8 mouse cellular contexts compared by ENCODE assay signal in genomic region chr15:78422046-78422956, GRCm38 (mm10). TPM values are rescaled to one million over a fixed set of nuclear protein-coding genes. Genes with fewer than 3 reads are reported as not detected.
A peak's percentile ranks its signal among the peaks of the same experiment; 100 is the strongest.
DNase-seq lines count a peak whose midpoint lies in the region; ATAC-seq lines count a peak whose summit lies in the region.

No protein-coding gene starts in this region.

- no peaks in the 10 kb centered on the region for H3K9me3 ChIP-seq in hindbrain, embryonic 16.5 days (ENCODE audit: control insufficient read depth, low read length)

- no peak overlapping the region for H3K27ac ChIP-seq in hindbrain, embryonic 16.5 days (ENCODE audit: low read depth, low read length)

- no peak overlapping the region for H3K9ac ChIP-seq in hindbrain, embryonic 16.5 days (ENCODE audit: low read depth, low read length)

- H3K27me3 ChIP-seq in hindbrain, embryonic 16.5 days (replicated peaks; ENCODE audit: control insufficient read depth, insufficient read depth, low read length), result no peaks in the 10 kb centered on the region

- H3K36me3 ChIP-seq in hindbrain, embryonic 16.5 days (ENCODE audit: control insufficient read depth, insufficient read depth, low read length), result no peaks in the 10 kb centered on the region

- peak; percentile 70; the same call in 1 of the 2 replicates for ATAC-seq in hindbrain, embryonic 16.5 days
- peak; percentile 93 for ATAC-seq in megakaryocyte-erythroid progenitor cell, adult 5-6 weeks (replicated peaks; ENCODE audit: low FRiP score, low TSS enrichment, poor library complexity, severe bottlenecking)

- peaks cover 3% of the 10 kb centered on the region for H3K4me1 ChIP-seq in hindbrain, embryonic 16.5 days (ENCODE audit: control insufficient read depth, insufficient read depth, low read depth, low read length)

- no peak overlapping the region for H3K4me3 ChIP-seq in hindbrain, embryonic 16.5 days (ENCODE audit: low read length)

- peak; percentile 91 for DNase-seq in NIH3T3 (ENCODE audit: low read depth)
- DNase-seq in cerebellum, adult 18-20 months, result peak; percentile 86 to 91
- peak; percentile 70 for DNase-seq in forelimb bud, embryonic 11.5 days (ENCODE audit: low read depth, low spot score)
- DNase-seq in left cerebral cortex, postnatal 10 days (ENCODE audit: extremely low spot score in 1 of 2, low spot score in 2 of 2), result peak; percentile 70 to 88
- DNase-seq in right cerebral cortex, postnatal 25 days, result peak; percentile 81
- peak; percentile 89 for DNase-seq in urinary bladder, postnatal 14 days (ENCODE audit: low spot score)

- H3K4me2 ChIP-seq in hindbrain, embryonic 16.5 days (ENCODE audit: low read length), result peak overlapping the region; percentile 31; the same call in 1 of the 2 replicates

- intact Hi-C loops in left cerebral cortex, postnatal 10 days (cut with DNase I), result loop anchor here (2.0 to 10.0 kb wide), 3 partner anchors 66 to 438 kb away; no protein-coding TSS in a partner anchor

- 18% methylated on average over 16 of the region's 16 CpGs for WGBS in hindbrain, embryonic 16.5 days

RNA-seq across cellular contexts. Expression of gene Kctd17, which starts 6.1 kb away (rescaled TPM):
- polyA plus RNA-seq in hindbrain, embryonic 16.5 days (2015; fragmentation: Nextera tagmentation; extraction: Ambion mirVana), result 161 and 172 TPM in 2 replicates
- total RNA-seq in left cerebral cortex, postnatal 10 days (2021), result 100 to 1,000 TPM; 239 to 255 TPM
- 0.82 TPM in 1 of 2 replicates, not detected in the other for total RNA-seq in megakaryocyte-erythroid progenitor cell, adult 5-6 weeks (2014; fragmentation: Nextera tagmentation)
- 2.2 TPM in 1 of 2 replicates, not detected in the other for total RNA-seq in megakaryocyte-erythroid progenitor cell, adult 5-6 weeks (2017)

RNA-seq across cellular contexts. Expression of gene Mpst, which starts 16.1 kb away (rescaled TPM):
- polyA plus RNA-seq in hindbrain, embryonic 16.5 days (2015; fragmentation: Nextera tagmentation; extraction: Ambion mirVana), result 5.1 and 5.2 TPM in 2 replicates
- 10 to 100 TPM; 56.3 to 56.5 TPM for total RNA-seq in left cerebral cortex, postnatal 10 days (2021)
- total RNA-seq in megakaryocyte-erythroid progenitor cell, adult 5-6 weeks (2014; fragmentation: Nextera tagmentation), result 18.7 and 23.2 TPM in 2 replicates
- total RNA-seq in megakaryocyte-erythroid progenitor cell, adult 5-6 weeks (2017), result 37.0 and 41.1 TPM in 2 replicates

RNA-seq across cellular contexts. Expression of gene Tst, which starts 16.6 kb away (rescaled TPM):
- polyA plus RNA-seq in hindbrain, embryonic 16.5 days (2015; fragmentation: Nextera tagmentation; extraction: Ambion mirVana), result 30.3 and 43.5 TPM in 2 replicates
- total RNA-seq in left cerebral cortex, postnatal 10 days (2021), result 10 to 100 TPM; 33.8 to 42.9 TPM
- total RNA-seq in megakaryocyte-erythroid progenitor cell, adult 5-6 weeks (2014; fragmentation: Nextera tagmentation), result 6.4 and 10.2 TPM in 2 replicates
- 0.80 and 2.1 TPM in 2 replicates for total RNA-seq in megakaryocyte-erythroid progenitor cell, adult 5-6 weeks (2017)

RNA-seq across cellular contexts. Expression of gene Tex33, which starts 26.6 kb away (rescaled TPM):
- polyA plus RNA-seq in hindbrain, embryonic 16.5 days (2015; fragmentation: Nextera tagmentation; extraction: Ambion mirVana), result 0.17 TPM in 1 of 2 replicates, not detected in the other
- total RNA-seq in left cerebral cortex, postnatal 10 days (2021), result under 1 TPM; 0.39 to 0.51 TPM
- not detected in 2 replicates for total RNA-seq in megakaryocyte-erythroid progenitor cell, adult 5-6 weeks (2014; fragmentation: Nextera tagmentation)
- total RNA-seq in megakaryocyte-erythroid progenitor cell, adult 5-6 weeks (2017), result not detected in 2 replicates

RNA-seq across cellular contexts. Expression of gene Tmprss6, which starts 46.1 kb away (rescaled TPM):
- polyA plus RNA-seq in hindbrain, embryonic 16.5 days (2015; fragmentation: Nextera tagmentation; extraction: Ambion mirVana), result 0.29 and 0.51 TPM in 2 replicates
- total RNA-seq in left cerebral cortex, postnatal 10 days (2021), result not detected
- total RNA-seq in megakaryocyte-erythroid progenitor cell, adult 5-6 weeks (2014; fragmentation: Nextera tagmentation), result 0.96 TPM in 1 of 2 replicates, not detected in the other
- total RNA-seq in megakaryocyte-erythroid progenitor cell, adult 5-6 weeks (2017), result 0.46 TPM in 1 of 2 replicates, not detected in the other

Comparison
In these comparisons a context has a peak if more than half of its experiments do, and no peak if none do; other contexts are left out.
1. RNA of gene Kctd17, which starts 6.1 kb away (total RNA-seq): 239 to 255 TPM in left cerebral cortex, postnatal 10 days; 0.82 to 2.2 TPM in megakaryocyte-erythroid progenitor cell, adult 5-6 weeks; every median in the first group is over 10 times any median in the second.
2. Peak in every context shown above with its lines, with median percentiles within 50 percentile points of each other: DNase-seq.